Mouse (Mus musculus) erythroblast, embryonic 14.5 days (primary cell): ENCODE results near the gene Tmem198b.

Experiments used
- GATA1 ChIP-seq: IDR thresholded peaks from 2 replicates; pipeline ENCODE4 v1.6.1; 2012; ENCODE audit warnings: low read length, inconsistent platforms, mixed read lengths
- TAL1 ChIP-seq: IDR thresholded peaks from 3 replicates; pipeline ENCODE4 v1.6.1; 2012; ENCODE audit warnings: low read length, inconsistent platforms, mixed read lengths

DNA sequence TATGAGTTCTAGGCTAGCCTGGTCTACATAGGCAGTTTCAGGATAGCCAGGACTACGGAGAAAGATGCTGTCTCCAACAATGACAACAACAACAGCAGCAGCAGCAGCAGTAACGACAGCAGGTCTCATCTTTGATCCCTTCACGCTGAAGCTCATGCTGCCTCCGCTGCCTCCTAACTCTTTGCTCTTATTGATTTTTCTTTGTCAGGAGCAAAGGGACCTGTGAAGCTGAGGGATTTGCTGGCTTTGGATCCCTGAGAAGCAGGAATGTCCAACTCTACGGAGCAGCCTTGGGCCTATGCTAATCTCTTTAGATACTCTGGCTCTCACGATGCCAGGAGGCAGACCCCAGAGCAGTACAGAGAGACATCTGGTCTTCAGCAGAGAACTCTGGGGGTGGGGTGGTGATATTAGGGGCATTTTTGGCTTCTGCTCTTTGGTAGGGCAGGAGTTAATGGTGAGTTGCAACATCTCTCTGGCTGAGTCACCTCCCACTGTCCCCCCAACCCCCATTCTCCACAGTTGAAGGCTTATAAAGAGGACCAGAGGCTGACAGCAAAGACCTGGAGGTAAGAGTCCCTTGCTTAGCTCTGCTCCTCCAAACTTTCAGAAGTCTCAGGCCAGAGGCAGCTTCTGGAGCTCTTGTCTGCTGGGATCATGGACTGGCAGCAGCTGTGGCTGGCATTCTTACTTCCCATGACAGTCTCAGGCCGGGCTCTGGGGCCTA, 13.6 kb downstream of the Tmem198b start, which contains the start of gene Mmp19:
- no peak for TF ChIP-seq TAL1
- TF ChIP-seq GATA1: no peak
